Mouse (Mus musculus) neural tube, embryonic 13.5 days (tissue): ENCODE data around the gene Vmn2r11. TPM values are rescaled to one million over a fixed set of nuclear protein-coding genes. Genes with fewer than 3 reads are reported as not detected.
"Not testable (repeated sequence)": the region's sequence is repeated elsewhere in the genome, so short reads cannot be mapped to it uniquely, and the experiment has no call there.

Experiments
- ATAC-seq: fragments of 200-750 bp; cut with Nextera tagmentation; 2 replicates; pipeline ENCODE4 v1.8.0; 2017; ENCODE audit warnings: low read depth, mild to moderate bottlenecking, moderate TSS enrichment, moderate library complexity
- H3K27ac ChIP-seq: fragments of 300-500 bp; sonication (generic); replicated peaks from 2 replicates; pipeline ENCODE4 v1.5.1; 2015; ENCODE audit warnings: moderate library complexity, mild to moderate bottlenecking, inconsistent platforms
- H3K27me3 ChIP-seq: fragments of 300-500 bp; sonication (generic); 2 replicates; pipeline ENCODE4 v1.6.1; 2015; ENCODE audit warnings: mild to moderate bottlenecking, inconsistent platforms
- H3K36me3 ChIP-seq: fragments of 300-500 bp; sonication (generic); 2 replicates; pipeline ENCODE4 v1.6.1; 2015; ENCODE audit warnings: mild to moderate bottlenecking, inconsistent platforms
- H3K4me1 ChIP-seq: fragments of 300-500 bp; sonication (generic); replicated peaks from 2 replicates; pipeline ENCODE4 v1.6.1; 2015; ENCODE audit warnings: inconsistent platforms
- H3K4me2 ChIP-seq: fragments of 300-500 bp; sonication (generic); 2 replicates; pipeline ENCODE4 v1.6.1; 2015; ENCODE audit warnings: inconsistent platforms, mild to moderate bottlenecking, moderate library complexity
- H3K4me3 ChIP-seq: fragments of 300-500 bp; sonication (generic); 2 replicates; pipeline ENCODE4 v1.5.1; 2015; ENCODE audit warnings: mild to moderate bottlenecking, inconsistent platforms
- H3K9ac ChIP-seq: fragments of 300-500 bp; sonication (generic); 2 replicates; pipeline ENCODE4 v1.6.1; 2015; ENCODE audit warnings: moderate library complexity, mild to moderate bottlenecking, inconsistent platforms
- H3K9me3 ChIP-seq: fragments of 300-500 bp; sonication (generic); 2 replicates; pipeline ENCODE4 v1.6.1; 2016; ENCODE audit warnings: inconsistent platforms
- WGBS: fragments of 180-500 bp; shearing (Covaris S2); methylation state at CpG from one replicate; pipeline ENCODE4 v1.1.7; 2015; 5-methylcytosine and 5-hydroxymethylcytosine counted together
- polyA plus RNA-seq: library from polyadenylated mRNA; unstranded; fragments of >200 nt; fragmentation: Nextera tagmentation; extraction: Ambion mirVana; gene quantifications from 2 replicates; pipeline ENCODE4 v1.2.1, GENCODE M21; 2015

Gene Vmn2r11
- not detected in 2 replicates for polyA plus RNA-seq

DNA sequence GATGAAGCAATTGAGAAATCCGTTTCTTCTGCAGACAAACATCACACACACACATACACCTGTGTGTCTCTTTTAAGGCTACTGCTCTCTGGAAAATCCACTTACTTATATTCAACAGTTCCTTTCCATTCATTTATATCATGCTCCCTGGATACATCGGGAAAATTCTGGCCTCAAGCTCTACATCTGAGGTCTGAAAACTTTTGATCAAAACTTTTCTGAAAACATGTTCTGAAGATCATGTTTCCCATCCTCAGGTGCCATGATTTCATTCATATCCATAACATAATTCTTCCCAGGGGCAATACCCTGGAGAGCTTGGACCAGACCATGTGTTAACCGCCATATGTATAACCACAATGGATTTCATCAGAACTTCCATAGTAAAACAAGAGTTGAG is at the start of gene Vmn2r11:
Gene Vmn2r11 (minus strand): TSS at position 101 of the 400 bp plus-strand sequence.
- not testable (repeated sequence) for H3K4me2 ChIP-seq, H3K36me3 ChIP-seq, ATAC-seq, H3K27me3 ChIP-seq, H3K4me1 ChIP-seq, H3K4me3 ChIP-seq, H3K9ac ChIP-seq, H3K27ac ChIP-seq
- H3K9me3 ChIP-seq = peaks cover 38% of the 10 kb centered on the region
- 91% methylated on average over 3 of the region's 3 CpGs for WGBS

GRCm38 (mm10) chr5:109097850-109098249 is 38.5 kb upstream of the Vmn2r11 start, which contains the start of gene Vmn2r12:
Gene Vmn2r12 (minus strand): TSS chr5:109097950.
- 92% methylated on average over 5 of the region's 5 CpGs for WGBS
- not testable (repeated sequence) for H3K4me1 ChIP-seq, H3K4me3 ChIP-seq, H3K9ac ChIP-seq, H3K36me3 ChIP-seq, H3K4me2 ChIP-seq, H3K27me3 ChIP-seq, ATAC-seq, H3K27ac ChIP-seq
- peaks cover 16% of the 10 kb centered on the region for H3K9me3 ChIP-seq

GRCm38 (mm10) chr5:109096482-109096881 is 37.1 kb upstream of the Vmn2r11 start:
- not testable (repeated sequence) for ATAC-seq, H3K4me3 ChIP-seq
- 86% methylated on average over 3 of the region's 3 CpGs for WGBS

GRCm38 (mm10) chr5:109072016-109072415 is 12.6 kb upstream of the Vmn2r11 start:
- 45% methylated on average over 4 of the region's 4 CpGs for WGBS
- ATAC-seq = not testable (repeated sequence)

More at GRCm38 (mm10) chr5:109096482-109096881, 37.1 kb upstream of the Vmn2r11 start:
- not testable (repeated sequence) for H3K36me3 ChIP-seq, H3K9ac ChIP-seq, H3K27ac ChIP-seq, H3K27me3 ChIP-seq, H3K4me1 ChIP-seq, H3K4me2 ChIP-seq
- H3K9me3 ChIP-seq = peaks cover 16% of the 10 kb centered on the region

DNA sequence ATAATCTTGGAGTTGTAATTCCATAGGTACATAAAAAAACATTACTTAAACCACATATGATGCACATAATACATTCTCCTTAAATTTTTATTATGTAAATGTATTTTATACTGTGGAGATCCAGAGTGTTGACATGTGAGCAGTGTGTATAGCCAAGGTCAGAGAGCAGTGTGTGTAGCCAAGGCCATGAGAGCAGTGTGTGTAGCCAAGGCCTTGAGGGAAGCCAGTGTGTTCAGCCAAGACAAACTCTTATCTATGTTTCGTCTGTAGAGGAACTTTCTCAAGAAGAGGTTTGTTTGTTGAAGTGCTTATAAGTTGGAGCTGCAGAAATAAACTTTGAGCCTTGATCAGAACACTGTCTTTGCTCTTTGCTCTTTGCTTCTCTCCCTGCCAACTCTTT is 4.1 kb downstream of the Vmn2r11 start:
- no peak overlapping the region for H3K9ac ChIP-seq
- H3K27me3 ChIP-seq = no peaks in the 10 kb centered on the region
- 87% methylated on average over 1 of the region's 1 CpGs for WGBS
- H3K4me2 ChIP-seq = no peak overlapping the region
- H3K4me1 ChIP-seq = no peaks in the 10 kb centered on the region
- H3K4me3 ChIP-seq = no peak overlapping the region
- peaks cover 23% of the 10 kb centered on the region for H3K9me3 ChIP-seq
- ATAC-seq = no peak
- H3K27ac ChIP-seq = no peak overlapping the region
- no peaks in the 10 kb centered on the region for H3K36me3 ChIP-seq

More at GRCm38 (mm10) chr5:109072016-109072415, 12.6 kb upstream of the Vmn2r11 start:
- not testable (repeated sequence) for H3K4me1 ChIP-seq, H3K36me3 ChIP-seq, H3K4me3 ChIP-seq, H3K27me3 ChIP-seq, H3K4me2 ChIP-seq, H3K9ac ChIP-seq, H3K9me3 ChIP-seq, H3K27ac ChIP-seq

DNA sequence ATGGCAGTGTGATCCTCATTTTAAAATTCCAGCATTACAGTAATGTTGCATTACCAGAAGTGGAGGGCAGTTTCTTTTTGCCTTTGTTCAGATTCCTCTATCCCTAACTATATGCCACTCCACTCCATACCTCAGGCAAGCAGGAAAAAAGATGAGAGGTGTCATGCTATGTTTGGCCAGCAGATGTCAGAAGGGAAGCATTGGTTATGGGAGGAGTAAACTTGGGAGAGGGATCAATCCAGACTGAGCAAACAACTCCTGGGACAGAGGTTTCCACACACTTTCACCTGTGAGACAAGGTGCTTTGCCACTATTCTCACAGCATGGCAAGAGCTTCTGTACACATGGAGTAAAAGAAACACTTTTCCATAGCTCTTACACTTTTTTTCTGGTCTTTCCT is 26.8 kb downstream of the Vmn2r11 start:
- Histone ChIP-seq H3K4me3 (no peak overlapping the region), H3K36me3 (no peaks in the 10 kb centered on the region), H3K4me2 (no peak overlapping the region), H3K27ac (no peak overlapping the region), H3K9ac (no peak overlapping the region), H3K4me1 (no peaks in the 10 kb centered on the region), H3K27me3 (no peaks in the 10 kb centered on the region), H3K9me3 (peaks cover 14% of the 10 kb centered on the region)
- ATAC-seq = no peak

DNA sequence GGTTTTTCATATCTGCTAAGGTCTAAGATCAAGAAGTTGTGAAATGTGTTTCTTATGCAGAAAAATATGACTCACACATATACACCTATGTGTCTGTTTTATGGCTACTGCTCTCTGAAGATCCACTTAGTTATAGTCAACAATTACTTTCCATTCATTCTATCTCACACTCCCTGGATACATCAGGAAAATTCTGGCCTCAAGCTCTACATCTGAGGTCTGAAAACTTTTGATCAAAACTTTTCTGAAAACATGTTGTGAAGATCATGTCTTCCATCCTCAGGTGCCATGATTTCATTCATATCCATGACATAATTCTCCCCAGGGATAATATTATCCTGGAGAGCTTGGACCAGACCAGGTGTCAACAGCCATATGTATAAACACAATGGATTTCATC is 52.9 kb downstream of the Vmn2r11 start, which contains the start of gene Vmn2r10:
Gene Vmn2r10 (minus strand): TSS at position 101 of the 400 bp plus-strand sequence.
- H3K27me3 ChIP-seq, H3K9me3 ChIP-seq, H3K36me3 ChIP-seq, H3K4me1 ChIP-seq, H3K27ac ChIP-seq, H3K9ac ChIP-seq, ATAC-seq, H3K4me3 ChIP-seq, H3K4me2 ChIP-seq: not testable (repeated sequence)

Other genes with a start within 250 kb of the Vmn2r11 start
- gene Vmn2r9, start 207.0 kb downstream of the Vmn2r11 start, polyA plus RNA-seq = not detected in 2 replicates
- not detected in 2 replicates for gene Vmn2r10, start 53.0 kb downstream of the Vmn2r11 start, polyA plus RNA-seq
- gene Vmn2r12, start 38.4 kb upstream of the Vmn2r11 start, polyA plus RNA-seq = not detected in 2 replicates
- gene Vmn2r13, start 132.6 kb upstream of the Vmn2r11 start, polyA plus RNA-seq = not detected in 2 replicates
- not detected in 2 replicates for gene Vmn2r14, start 165.1 kb upstream of the Vmn2r11 start, polyA plus RNA-seq
- gene Vmn2r15, start 238.1 kb upstream of the Vmn2r11 start, polyA plus RNA-seq = not detected in 2 replicates